Mouse (Mus musculus): ENCODE measurements around the gene Sorcs2.

The Sorcs2 gene

GRCm38 (mm10) chr5:36128513-36128912, 269.4 kb downstream of the Sorcs2 start:
- no peak for DNase-seq (ENCODE audit: low spot score)

DNA sequence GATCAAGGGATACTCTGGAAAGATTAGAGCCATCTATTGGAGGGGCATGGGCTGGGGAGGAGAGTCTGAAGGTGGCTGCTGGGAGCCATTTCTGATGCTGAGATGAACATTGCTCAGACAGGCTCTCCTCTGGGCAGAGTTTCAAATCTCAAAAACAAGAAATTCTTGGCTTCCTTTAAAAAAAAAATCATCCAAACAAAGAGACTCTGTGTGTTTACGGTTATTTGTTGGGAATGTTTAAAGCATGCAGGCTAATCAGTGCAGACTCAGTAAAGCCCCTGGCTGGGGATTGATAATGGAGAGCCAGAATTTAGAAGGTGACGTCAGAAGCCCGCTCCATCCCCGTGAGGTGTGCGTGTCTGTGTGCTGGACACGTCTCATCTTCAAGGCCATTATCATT, 272.9 kb downstream of the Sorcs2 start:
- no peak for DNase-seq (ENCODE audit: low spot score)

DNA sequence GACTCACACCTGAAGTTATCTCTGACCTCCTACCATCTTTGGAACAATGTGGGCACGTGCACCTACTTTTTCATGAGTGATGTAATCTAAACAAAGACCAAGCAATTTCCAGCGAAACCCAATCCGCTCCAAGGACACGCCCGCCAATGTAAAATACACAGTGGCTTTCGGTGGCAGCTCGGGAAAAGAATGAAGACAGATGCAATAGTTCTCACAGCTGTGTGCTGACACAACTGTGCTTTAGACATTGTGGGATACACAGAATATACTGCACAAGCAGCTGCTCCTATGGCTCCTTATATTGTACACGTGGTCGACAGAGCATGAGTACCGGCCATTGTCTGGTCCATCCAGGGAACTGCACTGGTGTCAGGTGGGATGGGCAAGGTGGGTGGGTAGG, 275.0 kb downstream of the Sorcs2 start:
- no peak for DNase-seq (ENCODE audit: low spot score)

DNA sequence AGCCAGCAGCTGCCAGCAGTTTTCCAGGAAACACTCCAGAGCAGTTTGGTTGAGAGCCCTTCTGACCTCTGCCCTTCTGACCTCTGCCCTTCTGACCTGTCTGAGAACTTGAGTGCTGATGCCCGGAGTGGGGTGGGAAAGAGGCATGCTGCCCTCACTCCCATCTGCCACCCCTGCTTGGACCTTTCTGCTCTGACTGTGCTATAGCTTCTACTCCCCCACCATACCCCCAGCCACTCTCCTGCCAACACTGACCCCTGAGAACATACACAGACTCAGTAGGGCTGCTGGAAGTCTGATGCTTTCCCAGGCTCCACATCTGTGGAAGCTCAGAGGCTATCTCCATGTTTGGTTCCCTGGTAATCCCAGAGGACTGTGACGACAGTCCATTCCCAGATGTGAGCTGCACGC, 277.0 kb downstream of the Sorcs2 start:
- peak; percentile 82 for DNase-seq (ENCODE audit: low spot score)

DNA sequence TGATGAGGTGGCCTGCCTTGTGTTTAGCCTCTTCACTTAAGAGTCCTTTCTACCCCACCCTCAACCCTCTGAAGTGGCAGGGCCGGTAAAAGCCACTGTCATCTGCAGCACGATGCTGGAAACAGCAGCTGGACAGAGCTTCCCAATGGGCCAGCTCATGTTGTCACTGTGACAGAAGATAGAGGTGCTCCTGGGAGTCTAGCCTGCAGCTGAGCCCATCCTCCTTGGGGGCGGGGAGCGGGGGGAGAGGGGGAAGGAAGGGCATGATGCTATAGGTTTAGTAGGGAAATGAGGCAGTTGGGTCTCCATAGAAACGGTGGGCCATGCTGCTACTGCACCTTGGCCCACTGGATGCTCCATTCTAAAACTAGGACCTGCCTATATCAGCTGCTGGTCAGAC, 279.9 kb downstream of the Sorcs2 start:
- no peak for DNase-seq (ENCODE audit: low spot score)

DNA sequence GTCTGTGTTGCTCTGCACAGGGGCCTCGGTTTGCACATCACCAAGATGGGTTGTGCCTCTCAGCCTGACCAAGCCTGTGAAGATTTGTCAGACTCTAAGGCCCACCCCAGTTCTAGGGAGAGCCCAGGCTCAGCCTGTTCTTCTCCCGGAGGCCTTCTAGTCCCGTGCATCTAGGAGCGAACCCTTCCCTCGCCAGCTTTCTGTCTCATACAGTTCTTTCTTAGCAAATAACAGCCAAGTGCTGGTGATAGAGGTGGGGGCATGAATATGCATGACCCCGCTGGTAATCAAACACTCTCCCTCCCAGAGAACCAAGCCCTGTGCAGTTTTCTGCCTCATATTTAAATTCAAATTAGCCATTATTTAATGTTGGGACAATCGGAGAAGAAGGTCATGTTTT, 282.4 kb downstream of the Sorcs2 start:
- no peak for DNase-seq (ENCODE audit: low spot score)

DNA sequence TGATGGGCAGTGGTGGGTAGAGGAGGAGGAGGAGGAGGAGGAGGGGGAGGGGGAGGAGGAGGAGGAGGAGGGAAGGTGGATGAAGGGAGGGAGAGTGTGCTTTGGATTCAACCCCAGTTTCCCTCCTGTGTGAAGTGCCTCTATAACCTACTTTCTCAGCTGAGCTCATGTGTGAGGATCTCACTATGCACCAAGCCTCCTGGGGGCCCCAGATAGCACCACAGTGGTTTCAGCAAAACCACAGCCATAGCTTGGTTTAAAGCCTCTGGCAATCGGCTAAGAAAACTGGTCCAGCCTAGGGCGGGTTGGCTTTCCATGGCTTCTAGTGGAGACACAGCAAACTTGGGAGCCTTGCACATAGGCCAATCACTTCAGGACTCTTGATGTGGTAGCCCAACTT, 284.2 kb downstream of the Sorcs2 start:
- no peak for DNase-seq (ENCODE audit: low spot score)

GRCm38 (mm10) chr5:36112696-36113095, 285.2 kb downstream of the Sorcs2 start:
- DNase-seq (ENCODE audit: low spot score): no peak

DNA sequence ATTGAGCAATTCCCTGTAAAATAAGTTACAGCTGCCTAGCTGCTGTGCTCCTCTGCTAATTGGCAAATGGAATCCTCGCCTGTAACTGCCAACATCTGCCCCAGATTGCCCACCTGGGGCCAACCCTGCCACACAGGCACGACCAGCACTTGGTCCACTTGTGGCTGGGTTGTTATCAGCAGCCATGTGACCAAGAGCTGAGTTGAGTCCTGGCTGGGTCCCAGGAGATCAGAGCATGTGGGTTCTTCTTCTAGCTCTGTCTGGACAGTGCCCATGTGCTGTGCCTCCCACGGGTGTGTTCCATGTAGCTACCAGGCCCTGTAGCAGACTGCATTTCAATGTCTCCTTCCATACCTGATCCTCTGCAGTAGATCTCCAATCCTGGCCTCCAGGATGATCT, 286.4 kb downstream of the Sorcs2 start:
- DNase-seq (ENCODE audit: low spot score): no peak

DNA sequence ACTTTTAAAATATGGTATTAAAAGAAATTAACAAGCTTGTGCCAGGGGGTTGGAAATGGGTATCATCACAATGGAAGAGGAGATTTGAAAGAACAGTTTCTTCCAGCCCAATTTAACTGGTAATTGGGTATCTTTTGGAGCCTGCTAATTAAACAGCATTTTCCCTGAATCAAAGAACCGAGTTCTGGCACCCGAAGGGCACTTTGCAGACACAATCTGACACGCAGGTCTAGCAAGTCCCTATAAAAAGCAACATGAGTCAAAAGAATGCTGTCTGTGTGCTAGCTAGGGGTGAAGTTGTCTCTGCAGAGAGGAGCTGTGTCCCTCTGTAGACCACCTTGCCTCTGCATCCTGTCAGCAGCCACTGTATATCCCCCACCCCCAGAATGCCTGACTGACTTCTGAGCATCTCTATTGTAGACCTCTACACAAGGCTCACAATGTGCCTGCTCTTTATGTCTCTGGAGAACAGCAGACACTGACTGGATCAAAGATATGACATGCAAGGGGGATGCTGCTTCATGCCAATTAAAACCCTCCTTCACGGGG, 289.5 kb downstream of the Sorcs2 start:
- no peak for DNase-seq (ENCODE audit: low spot score)

DNA sequence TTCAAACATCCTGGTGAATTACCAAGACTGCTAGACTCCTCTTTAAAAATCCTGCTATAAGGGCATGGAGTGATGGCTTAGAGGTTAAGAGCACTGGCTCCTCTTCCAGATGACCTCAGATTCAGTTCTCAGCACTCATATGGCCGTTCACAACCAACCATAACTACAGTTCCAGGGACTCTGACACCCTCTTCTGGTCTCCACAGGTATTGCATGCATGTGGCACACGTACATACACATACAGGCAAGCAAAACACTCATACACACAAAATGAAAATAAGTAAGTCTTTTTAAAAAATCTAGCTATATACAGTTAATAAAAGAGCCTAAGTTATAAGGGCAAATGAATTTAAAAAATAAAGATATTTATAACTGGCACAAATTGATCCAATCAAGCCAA, 294.5 kb downstream of the Sorcs2 start:
- no peak for DNase-seq (ENCODE audit: low spot score)

- DNase-seq (ENCODE audit: low spot score): peak; percentile 3
Measured at GRCm38 (mm10) chr5:36101129-36101528, 296.8 kb downstream of the Sorcs2 start.

DNA sequence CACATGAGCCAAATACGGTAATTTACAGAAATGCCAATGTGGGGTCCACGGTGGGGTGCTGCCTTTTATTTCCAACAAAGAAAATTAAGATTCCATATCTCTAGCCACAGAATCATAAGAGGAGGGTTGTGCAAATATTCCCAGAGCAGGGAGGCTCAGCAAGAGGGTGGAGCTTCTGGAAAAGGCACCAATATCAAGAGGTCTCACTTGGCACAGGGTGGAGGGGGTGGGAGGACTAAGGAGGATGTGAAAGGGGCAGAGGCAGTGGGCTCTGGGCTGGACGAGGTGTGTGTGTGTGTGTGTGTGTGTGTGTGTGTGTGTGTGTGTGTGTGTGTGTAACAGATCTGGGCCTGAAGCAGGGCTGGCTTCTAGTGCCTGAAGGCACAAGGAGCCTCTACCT, 297.5 kb downstream of the Sorcs2 start:
- DNase-seq (ENCODE audit: low spot score): no peak

DNA sequence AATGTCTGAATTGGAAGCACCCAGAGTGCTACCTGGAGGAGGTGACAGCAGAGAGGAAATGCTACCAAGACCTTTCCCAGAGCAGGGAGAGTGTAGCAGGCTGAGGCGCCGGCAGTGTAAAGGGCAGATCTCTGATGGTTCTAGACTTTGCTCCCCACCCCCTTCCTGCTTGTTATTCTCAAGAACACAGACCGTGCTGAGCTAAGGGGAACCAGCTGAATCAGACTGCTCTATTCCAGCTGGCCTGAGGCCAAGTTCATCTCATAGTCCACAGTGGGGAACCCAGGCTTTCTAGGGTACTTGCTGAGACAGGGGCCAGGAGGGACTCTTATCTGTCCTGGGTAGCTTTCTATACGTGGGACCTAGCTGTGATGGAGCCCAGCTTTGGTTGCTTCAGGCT, 298.3 kb downstream of the Sorcs2 start:
- peak; percentile 28 for DNase-seq (ENCODE audit: low spot score)

GRCm38 (mm10) chr5:36096046-36096445, 301.9 kb downstream of the Sorcs2 start:
- no peak for DNase-seq (ENCODE audit: low spot score)

DNA sequence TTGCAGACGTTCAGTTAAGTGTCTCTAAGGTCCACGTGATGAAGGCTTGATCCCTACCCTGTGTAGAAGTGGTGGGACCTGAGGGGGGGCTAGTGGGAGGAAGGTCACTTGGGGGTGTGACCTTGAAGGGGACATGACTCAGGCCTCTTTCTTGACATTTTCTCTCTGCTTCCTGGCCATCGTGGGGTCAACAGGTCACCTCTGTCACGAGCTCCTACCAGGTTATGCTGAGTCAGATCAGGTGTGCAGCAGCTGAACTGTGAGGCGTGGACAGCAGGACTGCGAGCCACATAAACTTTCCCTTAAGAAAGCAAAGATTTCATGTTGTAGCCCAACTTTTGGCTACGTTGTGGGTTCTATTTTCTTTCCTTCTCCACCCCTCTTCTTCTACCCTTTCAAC, 307.9 kb downstream of the Sorcs2 start:
- peak; percentile 79 for DNase-seq (ENCODE audit: low spot score)

- peak; percentile 3 for DNase-seq (ENCODE audit: low spot score)
Measured at GRCm38 (mm10) chr5:36089243-36089642, 308.7 kb downstream of the Sorcs2 start.

- no peak for DNase-seq (ENCODE audit: low spot score)
Measured at GRCm38 (mm10) chr5:36086931-36087330, 311.0 kb downstream of the Sorcs2 start.

DNA sequence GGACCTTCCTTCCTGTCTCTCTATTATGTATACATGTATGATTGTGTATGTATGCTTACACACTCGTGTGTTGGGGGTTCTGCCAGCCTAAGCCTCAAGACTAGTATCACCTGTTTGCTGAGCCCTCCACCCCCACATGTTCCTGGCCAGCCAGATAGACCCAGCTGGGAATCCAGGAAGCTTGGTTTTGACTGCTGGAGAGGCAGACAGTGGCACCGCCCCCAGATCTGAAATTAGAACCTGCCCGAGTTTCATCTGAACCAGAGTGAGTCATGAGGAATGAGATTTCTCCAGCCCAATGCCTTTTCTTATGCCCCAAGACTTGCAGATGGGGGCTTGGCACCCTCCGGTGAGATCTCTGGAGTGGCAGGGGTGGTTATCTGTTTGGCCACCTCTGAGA, 312.3 kb downstream of the Sorcs2 start:
- no peak for DNase-seq (ENCODE audit: low spot score)

DNA sequence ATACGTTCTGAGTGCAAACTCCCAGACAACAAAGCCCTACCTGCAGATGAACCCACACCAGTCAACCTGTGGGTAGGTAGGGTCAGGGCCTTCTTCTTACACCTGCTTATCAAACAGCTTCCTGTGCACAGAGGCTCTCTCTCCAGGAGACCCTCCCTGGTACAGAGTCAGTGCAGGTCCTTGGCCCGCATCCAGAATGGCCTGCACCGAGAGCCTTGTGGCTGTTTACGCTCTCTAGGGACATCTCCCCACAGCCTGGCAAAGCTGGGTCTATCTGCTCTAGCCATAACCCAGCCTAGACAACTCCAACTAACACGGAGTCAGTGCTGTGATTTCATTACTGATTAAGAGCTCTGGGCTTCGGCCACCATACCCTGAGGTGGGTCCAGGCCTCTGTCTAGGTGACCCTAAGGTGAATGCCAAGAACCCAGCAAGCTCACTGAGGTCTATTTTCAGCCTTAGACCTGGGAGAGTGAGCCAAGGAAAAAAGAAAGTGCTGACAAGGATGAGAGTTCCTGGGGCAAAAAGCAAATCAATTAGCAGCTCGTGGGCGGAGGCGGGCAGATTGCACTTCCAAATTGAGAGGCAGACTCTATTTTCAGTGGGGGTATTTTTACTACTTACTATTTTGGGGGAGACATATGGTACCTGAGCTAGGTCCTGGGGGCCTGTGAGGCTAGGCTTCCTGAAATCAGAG, 313.9 kb downstream of the Sorcs2 start:
- DNase-seq (ENCODE audit: low spot score): no peak

GRCm38 (mm10) chr5:36081021-36081420, 316.9 kb downstream of the Sorcs2 start:
- no peak for DNase-seq (ENCODE audit: low spot score)

GRCm38 (mm10) chr5:36075172-36076074, 322.5 kb downstream of the Sorcs2 start:
- no peak for DNase-seq (ENCODE audit: low spot score)
